Comparison of ENCODE assay signal across 10 mouse cellular contexts in the genomic region with DNA sequence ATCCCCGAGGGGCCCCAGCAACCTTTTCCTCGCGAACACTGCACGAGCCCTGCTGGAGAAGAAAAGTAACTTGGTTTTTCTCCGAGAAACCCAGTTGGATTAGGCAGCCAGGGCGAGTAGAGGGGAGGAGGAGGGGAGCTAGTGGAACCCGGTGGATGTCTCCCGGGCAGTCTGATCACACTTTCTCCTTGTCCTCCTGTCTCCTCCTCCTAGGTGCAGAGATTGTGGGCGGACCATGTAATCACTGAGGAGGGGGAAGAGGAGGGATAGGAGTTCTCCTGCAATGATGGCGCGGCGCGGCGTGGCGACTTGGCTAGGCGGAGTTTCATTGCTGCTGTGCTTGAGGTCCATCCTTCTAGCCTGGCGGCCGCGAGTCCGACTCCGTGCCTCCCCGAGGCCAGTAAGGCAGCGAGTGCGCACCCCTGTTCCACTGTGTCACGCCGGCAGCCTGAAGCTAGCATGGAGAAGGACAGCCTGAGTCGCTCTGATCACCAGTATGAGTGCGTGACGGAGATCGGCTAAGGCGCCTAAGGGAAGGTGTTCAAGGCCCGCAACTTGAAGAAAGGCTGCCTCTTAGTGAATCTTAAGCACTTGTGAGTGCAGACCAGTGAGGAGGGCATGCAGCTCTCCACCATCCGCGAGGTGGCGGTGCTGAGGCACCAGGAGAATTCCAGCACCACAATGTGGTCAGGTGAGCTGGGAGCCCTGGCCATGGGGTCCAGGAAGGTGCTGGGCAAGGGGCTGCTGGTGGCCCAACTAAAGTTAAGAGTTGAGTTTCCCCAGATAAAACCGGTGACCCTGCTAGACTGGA. TPM values are rescaled to one million over a fixed set of nuclear protein-coding genes. Genes with fewer than 3 reads are reported as not detected.
DNase-seq lines count a peak whose midpoint lies in the region; ATAC-seq lines count a peak whose summit lies in the region.
"Not testable (repeated sequence)": the region's sequence is repeated elsewhere in the genome, so short reads cannot be mapped to it uniquely, and the experiment has no call there.
"Had no signal": no experiment of that assay in that cellular context is flagged by ENCODE, and none has a peak within 500 bp of the region (broad histone marks: within the 10 kb centered on the region; RNA-seq: fewer than 3 reads in every experiment).

No protein-coding gene starts in this region.

- H3K9ac ChIP-seq in ES-E14 (ENCODE audit: insufficient read depth, low read depth, low read length, poor library complexity, severe bottlenecking): not testable (repeated sequence)

- not testable (repeated sequence) for H3K27me3 ChIP-seq in hindbrain, embryonic 10.5 days (ENCODE audit: insufficient read depth, poor library complexity, severe bottlenecking)

- H3K36me3 ChIP-seq in ES-E14 (ENCODE audit: control insufficient read depth, insufficient read depth, low read length, poor library complexity, severe bottlenecking); hindbrain, embryonic 10.5 days: not testable (repeated sequence)

- not testable (repeated sequence) for H3K9me3 ChIP-seq in ES-E14 (ENCODE audit: control insufficient read depth, insufficient read depth, low read depth, low read length); hindbrain, embryonic 10.5 days

- not testable (repeated sequence) for H3K4me1 ChIP-seq in ES-E14 (ENCODE audit: control insufficient read depth in 2 of 2, insufficient read depth in 2 of 2, low read length in 2 of 2, poor library complexity in 1 of 2); hindbrain, embryonic 10.5 days (replicated peaks)

- H3K4me3 ChIP-seq in ES-E14 (ENCODE audit: insufficient read depth in 1 of 2, low read depth in 1 of 2, low read length in 2 of 2, poor library complexity in 1 of 2, severe bottlenecking in 1 of 2): peak overlapping the region; percentile 48 to 58; a peak in 3 of 4 replicates
- H3K4me3 ChIP-seq in hindbrain, embryonic 10.5 days: peak overlapping the region; percentile 43

- intact Hi-C loops in left cerebral cortex, postnatal 36 days (cut with DNase I): not testable (repeated sequence)

- in situ Hi-C loops in ES-E14 (cut with MboI; ENCODE audit: low sequenced_read_pairs in 2 of 2, unreplicated experiment in 2 of 2): not testable (repeated sequence)

- WGBS in hindbrain, embryonic 10.5 days: under 1% methylated on average over 28 of the region's 36 CpGs

- not testable (repeated sequence) for H3K27ac ChIP-seq in ES-E14 (ENCODE audit: insufficient read depth, low read depth, low read length, poor library complexity, severe bottlenecking); hindbrain, embryonic 10.5 days

- DNase-seq in ES-E14 (ENCODE audit: low read depth, low spot score): peak; percentile 30
- peak; percentile 68 to 75 for DNase-seq in cerebellum, postnatal 4 days (ENCODE audit: low spot score in 2 of 2)
- DNase-seq in hindbrain, embryonic 10.5 days (ENCODE audit: low spot score): peak; percentile 41
- peak; percentile 67 for DNase-seq in kidney, postnatal 10 days
- DNase-seq in left cerebral cortex, postnatal 36 days (ENCODE audit: low spot score in 2 of 2): peak; percentile 66 to 67
- peak; percentile 31 to 45 for DNase-seq in lung, postnatal 4 days
- peak; percentile 82 for DNase-seq in right cerebral cortex, adult 2 months (ENCODE audit: low spot score in 2 of 2)

- ATAC-seq in frontal cortex, adult (ENCODE audit: low TSS enrichment): peak; percentile 91

RNA-seq across cellular contexts. Expression of a gene that starts 13.6 kb away (rescaled TPM):
- total RNA-seq in ES-E14 (2012; rRNA removed): 0.31 and 0.48 TPM in 2 replicates
- polyA plus RNA-seq in hindbrain, embryonic 10.5 days (2016; fragmentation: Nextera tagmentation; extraction: Ambion mirVana): 0.11 TPM in 1 of 2 replicates, not detected in the other
- total RNA-seq in left cerebral cortex, postnatal 36 days (2021): under 1 TPM; 0.39 to 0.61 TPM
- polyA plus RNA-seq: frontal cortex, adult 2 months; macrophage had no signal

Comparison
In these comparisons a context has a peak if more than half of its experiments do, and no peak if none do; other contexts are left out.
1. DNase-seq: peak in every context shown above with its lines; median percentile 82 in right cerebral cortex, adult 2 months; 72 in cerebellum, postnatal 4 days; 67 in kidney, postnatal 10 days; 66 in left cerebral cortex, postnatal 36 days; 41 in hindbrain, embryonic 10.5 days; 38 in lung, postnatal 4 days; 30 in ES-E14.